Mouse (Mus musculus) neural tube, embryonic 13.5 days (tissue): Measurements from ENCODE around the gene Slitrk1. TPM values are rescaled to one million over a fixed set of nuclear protein-coding genes. Genes with fewer than 3 reads are reported as not detected.
A peak's percentile ranks its signal among the peaks of the same experiment; 100 is the strongest.

ENCODE experiments used
- ATAC-seq: fragments of 200-750 bp; cut with Nextera tagmentation; 2 replicates; pipeline ENCODE4 v1.8.0; 2017; ENCODE audit warnings: low read depth, mild to moderate bottlenecking, moderate TSS enrichment, moderate library complexity
- H3K27ac ChIP-seq: fragments of 300-500 bp; sonication (generic); replicated peaks from 2 replicates; pipeline ENCODE4 v1.5.1; 2015; ENCODE audit warnings: moderate library complexity, mild to moderate bottlenecking, inconsistent platforms
- H3K27me3 ChIP-seq: fragments of 300-500 bp; sonication (generic); 2 replicates; pipeline ENCODE4 v1.6.1; 2015; ENCODE audit warnings: mild to moderate bottlenecking, inconsistent platforms
- H3K36me3 ChIP-seq: fragments of 300-500 bp; sonication (generic); 2 replicates; pipeline ENCODE4 v1.6.1; 2015; ENCODE audit warnings: mild to moderate bottlenecking, inconsistent platforms
- H3K4me1 ChIP-seq: fragments of 300-500 bp; sonication (generic); replicated peaks from 2 replicates; pipeline ENCODE4 v1.6.1; 2015; ENCODE audit warnings: inconsistent platforms
- H3K4me2 ChIP-seq: fragments of 300-500 bp; sonication (generic); 2 replicates; pipeline ENCODE4 v1.6.1; 2015; ENCODE audit warnings: inconsistent platforms, mild to moderate bottlenecking, moderate library complexity
- H3K4me3 ChIP-seq: fragments of 300-500 bp; sonication (generic); 2 replicates; pipeline ENCODE4 v1.5.1; 2015; ENCODE audit warnings: mild to moderate bottlenecking, inconsistent platforms
- H3K9ac ChIP-seq: fragments of 300-500 bp; sonication (generic); 2 replicates; pipeline ENCODE4 v1.6.1; 2015; ENCODE audit warnings: moderate library complexity, mild to moderate bottlenecking, inconsistent platforms
- H3K9me3 ChIP-seq: fragments of 300-500 bp; sonication (generic); 2 replicates; pipeline ENCODE4 v1.6.1; 2016; ENCODE audit warnings: inconsistent platforms
- WGBS: fragments of 180-500 bp; shearing (Covaris S2); methylation state at CpG from one replicate; pipeline ENCODE4 v1.1.7; 2015; 5-methylcytosine and 5-hydroxymethylcytosine counted together
- polyA plus RNA-seq: library from polyadenylated mRNA; unstranded; fragments of >200 nt; fragmentation: Nextera tagmentation; extraction: Ambion mirVana; gene quantifications from 2 replicates; pipeline ENCODE4 v1.2.1, GENCODE M21; 2015

Gene Slitrk1
- 38.6 and 39.3 TPM in 2 replicates for polyA plus RNA-seq

- ATAC-seq, result peak; percentile 82
- no peaks in the 10 kb centered on the region for H3K9me3 ChIP-seq
- H3K27ac ChIP-seq, result peak within 1 kb of the TSS; percentile 96
- under 1% methylated on average over 24 of the region's 25 CpGs for WGBS
- H3K4me2 ChIP-seq, result peak within 1 kb of the TSS; percentile 92
- H3K36me3 ChIP-seq, result no peaks in the 10 kb centered on the region
- peaks cover 31% of the 10 kb centered on the region for H3K4me1 ChIP-seq
- peak within 1 kb of the TSS; percentile 95 for H3K9ac ChIP-seq
- H3K4me3 ChIP-seq, result peak within 1 kb of the TSS; percentile 72
- H3K27me3 ChIP-seq, result no peaks in the 10 kb centered on the region
Measured at GRCm38 (mm10) chr14:108913714-108914263, at the start of gene Slitrk1. Gene Slitrk1, minus strand, starts transcription at chr14:108914158.

GRCm38 (mm10) chr14:108935777-108936176, 21.8 kb upstream of the Slitrk1 start:
- no peak overlapping the region for H3K9ac ChIP-seq
- H3K4me1 ChIP-seq, result no peaks in the 10 kb centered on the region
- H3K27me3 ChIP-seq, result no peaks in the 10 kb centered on the region
- no peak overlapping the region for H3K4me2 ChIP-seq
- H3K9me3 ChIP-seq, result no peaks in the 10 kb centered on the region
- no peak overlapping the region for H3K27ac ChIP-seq
- 81% methylated on average over 1 of the region's 1 CpGs for WGBS
- H3K4me3 ChIP-seq, result no peak overlapping the region
- no peaks in the 10 kb centered on the region for H3K36me3 ChIP-seq
- ATAC-seq, result no peak

- Histone ChIP-seq H3K27me3 (no peaks in the 10 kb centered on the region), H3K4me1 (peaks cover 25% of the 10 kb centered on the region), H3K9me3 (no peaks in the 10 kb centered on the region), H3K27ac (peak overlapping the region; percentile 96), H3K9ac (peak overlapping the region; percentile 95), H3K4me3 (peak overlapping the region; percentile 72), H3K36me3 (no peaks in the 10 kb centered on the region), H3K4me2 (peak overlapping the region; percentile 92)
- ATAC-seq, result no peak
- 3% methylated on average over 16 of the region's 16 CpGs for WGBS
Measured at GRCm38 (mm10) chr14:108914336-108914735, 378 bp upstream of the Slitrk1 start.

- WGBS, result under 1% methylated on average over 21 of the region's 21 CpGs
Measured at GRCm38 (mm10) chr14:108912876-108913490, 975 bp downstream of the Slitrk1 start.

GRCm38 (mm10) chr14:108912021-108912875, 1.7 kb downstream of the Slitrk1 start:
- 1% methylated on average over 24 of the region's 24 CpGs for WGBS
- Histone ChIP-seq H3K4me1 (peaks cover 32% of the 10 kb centered on the region), H3K4me2 (peak overlapping the region; percentile 92), H3K4me3 (peak overlapping the region; percentile 72), H3K9ac (peak overlapping the region; percentile 95), H3K27me3 (no peaks in the 10 kb centered on the region), H3K9me3 (no peaks in the 10 kb centered on the region), H3K36me3 (no peaks in the 10 kb centered on the region), H3K27ac (peak overlapping the region; percentile 96)
- peak; percentile 75 for ATAC-seq

More at GRCm38 (mm10) chr14:108912876-108913490, 975 bp downstream of the Slitrk1 start:
- Histone ChIP-seq H3K4me3 (peak overlapping the region; percentile 72), H3K9ac (peak overlapping the region; percentile 95), H3K27ac (peak overlapping the region; percentile 96), H3K9me3 (no peaks in the 10 kb centered on the region), H3K4me1 (peaks cover 32% of the 10 kb centered on the region), H3K36me3 (no peaks in the 10 kb centered on the region), H3K27me3 (no peaks in the 10 kb centered on the region), H3K4me2 (peak overlapping the region; percentile 92)
- ATAC-seq, result no peak

- peak overlapping the region; percentile 96 for H3K27ac ChIP-seq
- H3K36me3 ChIP-seq, result no peaks in the 10 kb centered on the region
- H3K9ac ChIP-seq, result peak overlapping the region; percentile 95
- WGBS, result under 1% methylated on average over 24 of the region's 24 CpGs
- H3K4me1 ChIP-seq, result peaks cover 32% of the 10 kb centered on the region
- H3K4me3 ChIP-seq, result peak overlapping the region; percentile 72
- no peaks in the 10 kb centered on the region for H3K27me3 ChIP-seq
- ATAC-seq, result peak; percentile 10; the same call in 1 of the 2 replicates
- peak overlapping the region; percentile 92 for H3K4me2 ChIP-seq
- H3K9me3 ChIP-seq, result no peaks in the 10 kb centered on the region
Measured at GRCm38 (mm10) chr14:108911138-108911841, 2.7 kb downstream of the Slitrk1 start.

- ATAC-seq, result 0 out of 2 replicates have a peak, but pooled peaks have one; percentile 1
- 3% methylated on average over 19 of the region's 19 CpGs for WGBS
Measured at GRCm38 (mm10) chr14:108910449-108911137, 3.4 kb downstream of the Slitrk1 start.

GRCm38 (mm10) chr14:108909336-108909953, 4.5 kb downstream of the Slitrk1 start:
- Histone ChIP-seq H3K9ac (peak overlapping the region; percentile 65), H3K27me3 (no peaks in the 10 kb centered on the region), H3K27ac (peak overlapping the region; percentile 68), H3K4me2 (peak overlapping the region; percentile 92), H3K4me3 (peak overlapping the region; percentile 72), H3K9me3 (no peaks in the 10 kb centered on the region), H3K4me1 (peaks cover 32% of the 10 kb centered on the region), H3K36me3 (no peaks in the 10 kb centered on the region)
- no peak for ATAC-seq
- 8% methylated on average over 6 of the region's 6 CpGs for WGBS

More at GRCm38 (mm10) chr14:108910449-108911137, 3.4 kb downstream of the Slitrk1 start:
- peak overlapping the region; percentile 95 for H3K9ac ChIP-seq
- peak overlapping the region; percentile 72 for H3K4me3 ChIP-seq
- no peaks in the 10 kb centered on the region for H3K27me3 ChIP-seq
- peaks cover 32% of the 10 kb centered on the region for H3K4me1 ChIP-seq
- H3K4me2 ChIP-seq, result peak overlapping the region; percentile 92
- peak overlapping the region; percentile 96 for H3K27ac ChIP-seq
- no peaks in the 10 kb centered on the region for H3K9me3 ChIP-seq
- H3K36me3 ChIP-seq, result no peaks in the 10 kb centered on the region

GRCm38 (mm10) chr14:108898601-108899000, 15.4 kb downstream of the Slitrk1 start:
- no peak overlapping the region for H3K4me3 ChIP-seq
- no peak for ATAC-seq
- H3K27me3 ChIP-seq, result no peaks in the 10 kb centered on the region
- H3K4me2 ChIP-seq, result no peak overlapping the region
- H3K9ac ChIP-seq, result no peak overlapping the region
- no peaks in the 10 kb centered on the region for H3K9me3 ChIP-seq
- WGBS, result 83% methylated on average over 7 of the region's 7 CpGs
- H3K36me3 ChIP-seq, result no peaks in the 10 kb centered on the region
- peaks cover 6% of the 10 kb centered on the region; the same call in 1 of the 2 replicates for H3K4me1 ChIP-seq
- no peak overlapping the region for H3K27ac ChIP-seq

- Histone ChIP-seq H3K36me3 (no peaks in the 10 kb centered on the region), H3K9ac (no peak overlapping the region), H3K4me1 (peaks cover 6% of the 10 kb centered on the region; the same call in 1 of the 2 replicates), H3K27ac (no peak overlapping the region), H3K4me3 (no peak overlapping the region), H3K9me3 (no peaks in the 10 kb centered on the region), H3K4me2 (no peak overlapping the region), H3K27me3 (no peaks in the 10 kb centered on the region)
- WGBS, result 53% methylated on average over 2 of the region's 2 CpGs
- ATAC-seq, result no peak
Measured at GRCm38 (mm10) chr14:108895456-108895855, 18.5 kb downstream of the Slitrk1 start.

- ATAC-seq, result no peak
- no peaks in the 10 kb centered on the region for H3K27me3 ChIP-seq
- H3K9ac ChIP-seq, result no peak overlapping the region
- H3K4me3 ChIP-seq, result no peak overlapping the region
- no peak overlapping the region for H3K27ac ChIP-seq
- no peaks in the 10 kb centered on the region for H3K36me3 ChIP-seq
- no peak overlapping the region for H3K4me2 ChIP-seq
- no peaks in the 10 kb centered on the region for H3K4me1 ChIP-seq
- H3K9me3 ChIP-seq, result no peaks in the 10 kb centered on the region
Measured at GRCm38 (mm10) chr14:108867816-108868215, 46.1 kb downstream of the Slitrk1 start.
